Mouse (Mus musculus): ENCODE results near the gene Acta2.
"Not testable (repeated sequence)": the region's sequence is repeated elsewhere in the genome, so short reads cannot be mapped to it uniquely, and the experiment has no call there.

The Acta2 gene

DNA sequence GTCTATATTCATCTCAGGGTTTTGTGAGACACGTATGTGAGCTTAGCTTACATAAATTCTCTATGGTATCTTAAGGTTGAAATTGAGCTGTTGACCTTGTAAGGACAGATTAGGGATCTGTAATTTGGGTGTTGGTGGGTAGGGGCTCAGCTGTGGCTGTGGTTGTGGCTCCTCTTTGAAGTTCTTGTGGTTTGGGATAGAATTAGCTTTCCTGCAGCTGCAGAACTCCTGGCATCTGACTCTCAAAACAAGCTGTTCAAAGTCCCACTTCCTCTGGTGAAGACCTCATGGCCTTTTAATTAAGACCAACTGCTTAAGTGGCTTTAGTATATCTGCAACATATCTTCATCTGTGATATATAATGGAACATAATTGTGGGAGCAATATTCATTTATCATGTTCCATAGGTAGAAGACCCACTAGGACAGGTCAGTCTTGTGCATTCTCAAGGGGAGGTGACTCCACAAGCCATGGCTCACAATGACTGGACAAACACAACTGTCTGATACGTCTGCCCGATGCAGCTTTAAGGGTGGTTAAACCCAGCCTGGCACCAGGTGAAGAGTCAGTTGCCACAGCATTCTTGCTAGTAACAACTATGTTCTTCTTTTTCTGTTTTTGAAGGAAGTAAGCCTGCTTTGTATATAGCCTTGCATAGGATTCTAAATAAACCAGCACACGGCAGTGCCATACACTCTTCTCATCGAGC, 36.0 kb downstream of the Acta2 start:
- no peak for DNase-seq

DNA sequence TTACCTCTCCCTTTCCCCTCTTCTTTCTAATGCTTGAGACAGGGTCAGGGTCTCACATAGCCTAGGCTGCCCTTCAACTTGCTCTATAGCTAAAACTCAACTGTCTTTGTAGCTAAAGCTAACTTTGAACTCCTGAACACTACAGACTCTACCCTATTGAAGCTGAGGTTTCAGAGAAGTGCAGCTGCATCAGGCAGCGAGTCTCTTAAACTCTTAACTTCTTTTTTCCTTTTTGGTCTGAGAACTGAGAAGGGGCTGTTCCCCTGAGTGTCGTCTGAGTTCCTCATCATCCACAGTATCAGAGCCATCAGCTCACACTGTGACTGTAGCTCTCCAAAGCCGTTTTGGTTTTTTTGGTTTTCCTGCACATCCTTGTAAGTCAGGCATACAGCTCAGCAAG, 37.6 kb downstream of the Acta2 start:
- DNase-seq: no peak

DNA sequence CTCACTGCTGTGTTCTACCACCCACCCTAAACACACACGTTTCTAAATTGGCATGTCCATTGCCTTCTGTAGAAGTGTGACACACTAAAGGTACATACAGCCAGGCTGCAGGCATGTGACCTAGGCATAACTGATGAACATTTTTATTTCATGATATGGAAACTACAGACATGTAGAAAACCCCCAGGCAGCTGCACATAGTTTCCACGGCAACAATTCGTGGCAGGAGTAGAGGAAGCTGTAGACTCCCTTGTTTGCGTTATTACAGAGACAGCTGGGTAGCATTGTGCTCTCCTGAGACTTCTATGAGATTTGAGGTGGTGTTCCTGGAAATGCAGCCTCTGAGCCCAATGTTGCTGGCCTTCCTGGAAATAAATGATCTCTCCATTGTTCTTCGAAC, 38.4 kb downstream of the Acta2 start:
- no peak for DNase-seq

DNA sequence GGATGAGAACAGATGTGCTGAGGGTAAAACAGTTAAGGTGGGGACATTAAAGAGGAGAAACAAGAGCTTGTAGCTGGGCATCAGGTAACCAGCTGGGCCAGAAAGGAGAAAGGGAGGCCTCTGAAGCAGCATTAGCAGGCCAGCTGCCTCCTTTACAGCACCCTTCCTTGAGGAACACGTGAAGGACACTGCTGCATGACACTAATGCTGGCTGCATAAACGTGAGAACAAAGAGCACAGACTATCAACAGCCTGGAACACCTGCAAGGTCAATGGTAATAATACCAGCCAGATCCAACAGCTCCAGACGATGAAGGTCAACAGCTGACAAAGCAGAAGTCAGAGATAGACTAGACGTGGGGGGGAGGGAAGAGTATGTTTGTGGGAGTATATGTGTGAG, 41.3 kb downstream of the Acta2 start:
- DNase-seq: no peak

DNA sequence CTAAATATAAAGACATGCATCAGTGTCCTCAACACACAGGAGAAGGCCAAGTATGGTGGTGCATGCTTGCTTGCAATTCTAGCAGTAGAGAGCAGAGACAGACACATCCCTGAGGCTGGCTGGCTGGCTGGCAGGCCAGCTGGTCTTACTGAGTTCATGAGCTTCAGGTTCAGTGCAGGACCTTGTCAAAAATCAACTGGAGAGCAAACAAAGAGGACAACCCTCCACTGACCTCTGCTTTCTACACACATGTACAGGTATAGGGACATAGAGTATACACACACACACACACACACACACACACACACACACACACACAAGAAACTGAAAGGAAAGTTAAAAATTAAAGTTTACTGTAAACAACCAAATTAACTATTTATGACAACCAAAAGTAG, 42.1 kb downstream of the Acta2 start:
- DNase-seq: no peak

DNA sequence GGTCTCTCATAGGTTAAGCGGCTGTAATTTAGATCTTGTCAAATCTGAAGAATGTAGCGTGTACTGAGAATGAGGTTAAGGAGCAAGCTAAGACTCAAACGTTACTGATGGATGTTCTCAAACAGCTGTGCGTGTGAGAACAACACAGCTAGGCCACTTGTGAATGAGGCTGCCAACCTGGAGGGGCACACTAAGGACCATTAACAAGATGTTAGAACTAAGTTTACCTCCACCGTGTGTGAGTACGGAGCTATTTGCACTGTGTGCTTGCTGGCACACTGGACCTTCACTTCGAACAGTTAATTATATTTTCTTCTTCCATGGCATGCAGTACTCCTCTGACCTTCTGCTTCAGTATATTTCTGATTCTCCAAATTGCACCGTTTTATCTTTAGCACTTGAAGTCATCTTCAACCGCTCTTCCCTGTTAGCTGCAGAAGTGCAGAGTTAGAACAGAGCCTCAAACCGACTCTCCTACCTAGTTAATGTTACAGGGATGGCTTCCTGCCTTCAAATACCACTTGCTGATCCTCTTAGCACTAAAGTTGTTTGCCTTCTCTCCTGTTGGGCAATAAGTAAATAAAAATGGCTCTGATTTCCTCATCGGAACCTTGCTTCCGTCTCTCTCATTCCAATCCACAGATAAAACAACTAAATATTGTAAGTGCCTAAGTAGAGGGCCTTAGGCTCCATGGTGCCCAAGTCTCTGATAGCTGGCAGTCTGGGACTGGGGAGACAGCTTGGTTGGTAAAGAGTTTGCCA, 42.7 kb downstream of the Acta2 start:
- DNase-seq: no peak

DNA sequence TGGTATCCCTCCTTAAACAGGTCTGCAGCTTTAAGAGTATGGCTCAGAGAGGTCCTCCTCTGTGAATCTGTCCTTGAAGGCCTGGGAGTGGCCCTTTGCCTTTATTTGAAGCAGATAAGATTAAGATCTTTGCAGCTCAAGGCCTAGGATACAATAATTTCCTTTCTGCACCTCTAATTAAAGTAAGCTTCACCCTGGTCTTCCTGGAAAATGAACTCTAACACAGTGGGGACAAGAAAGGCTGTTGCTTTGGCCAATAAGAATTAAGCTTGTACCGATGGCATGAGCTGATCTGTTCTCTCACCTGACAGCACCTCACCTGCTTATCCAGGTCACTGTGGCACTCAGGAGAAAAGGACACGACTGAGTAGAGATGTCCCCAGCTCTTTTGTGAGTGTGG, 44.5 kb downstream of the Acta2 start:
- no peak for DNase-seq

DNA sequence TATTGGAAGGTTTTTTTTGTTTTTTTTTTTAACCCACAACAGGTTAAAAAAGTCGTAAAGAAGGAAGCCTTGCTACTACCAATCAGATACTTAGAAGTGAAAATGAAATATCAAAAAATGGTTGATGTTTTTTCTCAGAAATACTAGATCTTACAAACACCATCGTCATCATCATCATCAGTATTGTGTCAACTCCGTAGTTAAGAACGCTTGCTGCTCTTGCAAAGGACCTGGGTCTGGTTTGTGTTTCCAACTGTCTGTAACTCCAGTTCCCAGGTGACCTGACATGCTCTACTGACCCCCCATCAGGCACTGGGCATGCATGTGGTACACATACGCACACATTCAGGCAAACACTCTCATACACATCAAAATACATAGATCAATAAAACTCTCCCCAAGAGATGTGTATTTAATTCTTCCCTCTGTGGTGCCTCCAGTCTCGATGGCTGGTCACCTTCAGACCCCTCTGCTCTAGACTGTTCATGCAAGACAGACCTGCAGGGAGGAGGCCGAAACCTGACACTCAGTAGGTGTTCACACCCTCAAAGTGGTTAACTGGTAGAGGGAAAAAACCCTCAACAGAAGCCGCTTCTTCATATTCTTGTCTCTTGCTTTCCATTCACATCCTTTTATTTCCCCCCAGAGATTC, 45.3 kb downstream of the Acta2 start:
- DNase-seq: no peak

DNA sequence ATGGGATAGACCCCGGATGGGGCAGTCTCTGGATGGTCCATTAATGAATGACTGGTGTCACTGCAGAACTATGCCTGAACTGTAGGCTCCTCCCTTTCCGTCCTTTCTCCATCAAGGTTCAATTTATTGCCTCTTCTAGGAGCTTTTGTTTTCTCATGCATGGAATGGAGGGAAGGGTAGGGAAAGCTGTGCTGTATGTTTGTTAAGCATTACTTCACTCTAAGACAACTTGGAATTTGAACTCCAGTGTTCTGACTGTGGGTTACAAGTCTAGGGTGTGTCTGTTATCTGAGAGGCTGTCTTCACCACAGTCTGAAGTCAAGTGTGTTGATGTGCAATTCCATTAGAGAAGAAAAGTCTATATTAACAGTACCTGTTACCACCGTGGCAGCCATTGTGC, 46.4 kb downstream of the Acta2 start:
- no peak for DNase-seq

DNA sequence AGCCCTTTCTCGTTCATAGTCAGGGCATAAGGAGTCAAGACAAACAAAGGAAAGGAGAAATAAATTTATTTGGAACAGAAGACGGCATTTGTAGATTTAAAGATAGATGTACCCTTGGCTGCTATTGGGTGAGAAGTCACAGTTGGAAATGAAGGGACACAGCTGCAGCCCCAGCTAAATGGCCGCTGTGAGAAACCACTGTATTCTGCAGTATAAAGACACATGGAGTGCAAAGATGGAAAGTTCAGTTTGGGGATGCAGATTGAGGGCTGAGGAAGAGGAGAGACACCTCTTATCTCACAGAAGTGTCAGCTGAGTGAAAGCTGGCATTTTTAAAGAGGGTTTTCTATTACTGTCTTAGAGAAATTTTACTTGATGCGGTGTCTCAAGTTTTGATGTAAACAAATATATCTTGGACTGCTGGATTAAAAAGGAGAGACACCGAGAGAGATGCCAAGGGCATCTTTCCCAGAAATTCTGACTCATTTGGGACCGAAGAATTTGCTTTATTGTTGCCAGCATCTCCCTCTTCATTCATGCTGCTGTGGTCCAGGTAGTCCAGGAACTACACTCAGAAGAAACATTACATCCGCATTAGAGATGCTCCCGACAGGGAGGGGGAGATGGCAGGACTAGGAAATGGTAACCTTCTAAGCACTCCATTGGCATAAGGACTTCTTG, 48.5 kb downstream of the Acta2 start:
- DNase-seq: no peak

DNA sequence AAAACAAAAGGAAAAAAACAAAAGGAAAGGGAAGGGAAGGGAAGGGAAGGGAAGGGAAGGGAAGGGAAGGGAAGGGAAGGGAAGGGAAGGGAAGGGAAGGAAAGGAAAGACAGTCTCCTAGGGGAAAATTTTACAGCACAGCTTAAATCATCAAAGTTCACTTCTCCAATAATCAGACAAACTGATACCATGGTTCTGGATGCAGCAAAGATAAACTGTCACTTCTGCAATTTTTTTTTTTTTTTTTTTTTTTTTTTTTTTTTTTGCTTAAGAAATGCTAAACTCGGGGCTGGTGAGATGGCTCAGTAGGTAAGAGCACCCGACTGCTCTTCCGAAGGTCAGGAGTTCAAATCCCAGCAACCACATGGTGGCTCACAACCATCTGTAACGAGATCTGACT, 49.3 kb downstream of the Acta2 start:
- not testable (repeated sequence) for DNase-seq

DNA sequence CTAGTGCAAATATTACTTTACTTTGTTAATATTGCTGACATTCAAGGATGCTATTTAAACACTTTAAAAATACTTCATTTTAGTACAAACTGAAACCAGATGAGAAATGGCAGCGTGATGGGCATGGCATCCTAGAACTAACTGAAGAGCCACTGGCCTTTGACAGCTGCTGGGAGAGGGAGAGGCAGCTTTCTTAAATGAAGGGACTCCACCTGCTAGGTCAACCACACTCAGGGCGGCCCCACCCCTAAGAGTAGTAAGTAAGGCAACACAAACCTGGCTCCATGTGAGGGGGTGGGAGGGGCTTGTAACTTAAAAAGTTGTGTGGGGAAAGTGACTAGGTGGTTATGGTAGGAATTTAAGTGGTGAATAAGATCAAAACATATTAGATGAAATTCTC, 52.7 kb downstream of the Acta2 start:
- no peak for DNase-seq

DNA sequence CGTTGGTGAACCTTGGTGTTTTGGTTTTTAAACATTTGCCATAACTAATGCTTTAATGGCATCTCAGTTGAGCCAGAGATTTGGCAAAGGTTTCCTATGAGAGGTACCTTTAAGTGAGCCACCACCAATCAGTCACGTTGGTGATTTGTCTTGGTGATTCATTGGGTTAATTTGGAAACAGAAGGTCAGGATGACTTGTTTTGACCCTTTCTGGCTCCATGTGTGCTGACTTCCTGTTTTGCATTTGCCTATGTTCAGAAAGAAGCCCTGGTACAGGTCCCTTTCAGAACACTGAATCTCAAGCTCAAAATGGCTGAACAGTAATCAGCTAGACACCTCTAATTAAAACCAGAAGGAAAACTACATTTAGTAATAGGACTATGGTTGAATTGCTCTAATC, 55.9 kb downstream of the Acta2 start:
- DNase-seq: no peak

DNA sequence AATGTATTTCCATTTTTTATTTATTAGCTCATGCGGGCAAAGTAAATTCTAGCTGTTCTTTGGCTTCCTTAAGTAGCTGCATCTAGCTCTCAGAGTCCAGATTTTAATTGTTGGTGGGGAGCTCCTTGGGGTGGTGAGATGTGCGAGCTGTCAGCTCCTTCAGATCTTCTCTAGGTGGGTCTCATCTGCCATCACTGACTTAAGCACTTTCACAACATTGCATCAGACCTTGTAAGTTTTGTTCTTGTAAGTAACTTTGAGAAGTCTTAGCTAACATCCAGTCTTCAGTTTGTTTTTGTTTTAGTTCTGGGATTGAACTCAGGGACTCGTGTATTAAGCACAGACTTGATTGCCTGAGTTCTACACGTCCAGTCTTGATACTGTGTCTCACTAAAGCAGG, 56.5 kb downstream of the Acta2 start:
- no peak for DNase-seq

DNA sequence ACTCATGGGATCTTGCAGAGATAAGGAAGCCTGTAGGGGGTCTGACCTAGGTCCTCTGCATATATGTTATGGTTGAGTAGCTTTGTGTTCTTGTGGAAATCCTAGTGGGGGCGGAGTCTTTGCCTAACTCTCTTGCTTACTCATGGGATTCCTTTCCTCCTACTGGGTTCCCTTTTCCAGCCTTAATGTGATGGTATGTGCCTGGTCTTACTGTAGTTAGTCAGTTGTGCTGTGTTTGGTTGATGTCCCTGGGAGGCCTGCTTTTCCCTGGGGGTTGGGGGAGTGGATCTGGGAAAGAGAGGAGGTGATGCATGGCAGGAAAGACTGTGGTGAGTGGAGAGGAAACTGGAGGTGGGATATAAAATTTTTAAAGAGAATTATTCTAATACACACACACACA, 57.3 kb downstream of the Acta2 start:
- DNase-seq: no peak

DNA sequence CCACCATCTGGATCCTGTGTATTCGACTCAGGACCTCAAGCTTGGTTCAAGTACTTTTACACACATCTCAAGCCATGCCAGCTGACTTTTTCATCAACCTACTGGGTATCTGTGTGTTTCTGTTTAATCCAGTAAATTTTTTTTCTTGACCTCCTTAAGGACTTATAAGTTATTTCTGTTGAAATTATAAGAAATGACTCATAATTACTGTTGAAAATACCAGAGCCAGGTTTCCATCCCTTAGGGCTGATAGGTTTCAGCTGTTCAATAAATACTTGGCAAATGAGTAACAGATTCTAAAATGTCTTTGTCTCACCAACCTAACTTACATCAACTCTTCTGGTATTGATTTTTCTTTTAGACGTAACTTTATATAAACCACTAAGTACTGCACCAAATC, 60.4 kb downstream of the Acta2 start:
- DNase-seq: no peak

DNA sequence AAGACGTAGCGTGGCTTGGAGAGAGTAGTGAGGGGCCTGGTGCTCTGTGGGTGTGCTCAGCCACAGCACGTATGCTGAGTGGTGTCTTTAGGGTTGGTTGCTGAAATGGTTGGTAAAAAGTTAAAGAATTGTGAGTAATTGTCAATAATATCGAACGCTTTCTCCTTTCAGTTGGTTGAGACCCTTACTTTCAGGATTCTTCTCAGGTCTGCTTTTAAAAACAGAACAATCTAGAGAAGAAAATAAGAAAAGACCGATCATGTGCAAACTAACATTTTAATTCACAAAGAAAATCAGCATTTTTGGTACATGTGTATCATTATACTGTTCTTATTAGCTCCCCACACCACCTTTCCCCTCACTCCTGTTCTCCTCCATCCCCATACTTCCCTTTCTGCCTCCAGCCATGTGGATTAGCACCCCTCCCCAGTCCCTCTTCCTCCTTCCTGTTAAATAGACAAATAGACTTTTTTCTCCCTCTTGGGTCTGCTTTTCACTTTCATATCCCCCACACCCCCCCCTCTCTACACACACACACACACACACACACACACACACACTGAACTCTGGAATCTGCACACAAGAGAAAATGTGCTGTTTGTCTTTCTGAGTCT, 61.2 kb downstream of the Acta2 start:
- no peak for DNase-seq

DNA sequence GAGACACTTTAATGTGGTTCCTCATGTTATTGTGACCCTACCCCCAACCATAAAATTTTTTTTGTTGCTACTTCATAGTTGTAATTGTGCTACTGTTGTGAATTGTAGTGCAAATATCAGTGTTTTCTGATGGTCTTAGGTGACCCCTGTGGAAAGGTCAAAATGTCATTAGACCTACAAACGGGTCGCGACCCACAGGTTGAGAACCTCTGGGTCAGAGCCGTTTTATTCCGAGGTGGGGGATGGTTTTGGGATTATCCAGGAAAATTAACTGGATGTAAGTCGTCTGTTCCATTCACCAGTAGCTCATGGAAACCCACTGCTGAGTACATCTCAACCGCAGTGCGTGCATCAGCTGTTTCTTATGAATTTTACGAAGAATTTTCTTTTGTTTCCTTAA, 61.7 kb downstream of the Acta2 start:
- DNase-seq: no peak

DNA sequence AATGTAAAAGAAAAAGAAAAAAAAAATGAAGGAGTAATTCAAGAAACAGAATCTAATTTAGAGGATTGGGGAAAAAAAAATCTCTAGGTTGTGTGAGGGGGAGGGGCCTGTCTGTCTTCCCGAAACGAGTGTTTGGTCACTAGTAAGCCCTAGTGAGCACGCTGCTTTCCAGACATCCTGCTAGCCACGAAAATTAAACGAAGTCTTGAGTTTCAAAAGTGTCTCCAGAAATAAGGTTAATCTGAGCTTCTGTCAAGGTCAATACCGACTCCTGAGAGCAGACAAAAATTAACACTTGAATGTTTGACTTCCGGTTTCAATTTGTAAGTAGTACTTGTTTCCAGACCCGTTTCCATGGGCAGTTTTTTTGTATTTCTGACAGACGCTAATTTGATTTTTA, 62.2 kb downstream of the Acta2 start:
- DNase-seq: peak; percentile 12

DNA sequence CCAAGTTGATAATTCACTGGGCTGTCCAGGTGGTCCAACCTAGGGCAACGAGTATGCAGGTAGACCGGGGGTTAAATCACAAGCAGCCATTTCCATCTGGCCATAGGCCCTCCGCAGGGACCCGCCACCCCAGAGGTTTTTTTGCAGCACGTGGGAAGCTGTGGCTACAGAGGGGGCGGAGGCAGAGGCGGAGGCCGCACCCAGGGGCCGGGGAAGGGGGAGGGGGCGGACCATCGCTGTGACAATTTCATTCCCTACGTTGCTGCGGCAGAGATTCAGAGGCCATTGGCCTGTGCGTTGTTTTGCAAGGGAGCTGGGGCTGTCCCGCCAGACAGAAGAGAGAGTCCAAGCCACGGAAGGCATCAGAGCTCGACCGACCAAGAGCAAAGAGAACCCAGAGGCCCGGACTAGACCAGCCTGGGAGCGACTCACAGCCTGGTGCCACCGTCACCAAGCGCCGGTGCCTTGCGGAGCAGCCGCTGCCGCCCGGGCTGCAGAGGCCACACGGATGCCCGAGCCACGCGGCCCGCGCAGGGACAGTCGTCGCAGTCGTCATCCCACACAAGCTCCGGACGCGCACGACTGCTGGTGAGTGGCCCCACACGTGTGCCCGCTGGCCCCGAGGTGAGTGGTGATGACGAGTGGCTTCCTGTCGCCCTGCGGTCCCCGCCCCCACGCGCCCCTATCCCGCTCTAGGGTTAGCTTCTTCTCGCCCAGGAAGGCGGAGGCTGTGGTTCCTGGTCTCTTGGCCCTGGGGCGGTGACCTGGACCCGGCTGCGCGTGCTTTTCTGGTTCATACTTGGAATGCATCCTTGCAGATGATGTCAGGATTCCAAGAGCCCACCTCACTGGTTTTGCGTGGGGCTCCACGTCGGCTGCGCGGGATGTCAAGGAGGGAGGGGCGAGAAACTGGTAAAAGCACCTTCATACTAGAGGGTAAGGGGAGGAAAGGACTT, 63.1 kb downstream of the Acta2 start, which contains the start of gene Stambpl1:
Gene Stambpl1 (plus strand): TSS at position 222 of the 956 bp plus-strand sequence.
- DNase-seq: peak; percentile 67

DNA sequence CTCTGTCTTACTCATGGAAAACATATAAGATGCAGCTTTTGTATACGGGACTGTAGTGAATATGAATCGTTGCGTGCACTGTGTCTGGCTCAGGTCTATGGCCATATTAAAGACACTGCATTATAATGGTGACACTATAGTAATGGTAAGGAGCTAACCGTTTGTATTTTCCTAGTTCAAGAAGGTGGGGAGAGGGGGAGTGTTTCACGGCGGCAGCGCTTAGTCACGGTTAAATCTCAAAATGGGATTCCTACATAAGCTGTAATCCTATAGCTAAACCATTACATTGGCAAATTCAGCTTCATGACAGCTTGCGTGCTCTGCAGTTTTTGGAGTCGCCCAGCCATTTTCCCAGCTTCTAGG, 63.8 kb downstream of the Acta2 start:
- DNase-seq: no peak
